Mouse (Mus musculus): ENCODE measurements around the gene Tfap2c. TPM values are rescaled to one million over a fixed set of nuclear protein-coding genes. Genes with fewer than 3 reads are reported as not detected.

The Tfap2c gene
- total RNA-seq, 4 experiments from 2014 or later = 0.12 to 0.16 (median 0.13) TPM

Other genes with a start within 250 kb of the Tfap2c start
- gene Fam210b, start 204.0 kb upstream of the Tfap2c start, total RNA-seq (2022) = 10 to 100 TPM; 14.2 to 17.6 (median 16.2) TPM
- 1 to 10 TPM in 3 of 4 experiments, under 1 TPM in 1; 0.93 to 2.3 (median 1.8) TPM for gene Aurka, start 179.1 kb upstream of the Tfap2c start, total RNA-seq (2022)
- gene Cstf1, start 178.9 kb upstream of the Tfap2c start, total RNA-seq (2022) = 10 to 100 TPM; 24.8 to 36.1 (median 29.7) TPM
- under 1 TPM; 0.19 to 0.46 (median 0.37) TPM for gene Cass4, start 155.8 kb upstream of the Tfap2c start, total RNA-seq (2022)
- gene Rtf2, start 109.0 kb upstream of the Tfap2c start, total RNA-seq (2022) = 10 to 100 TPM; 67.7 to 75.2 (median 72.8) TPM
- gene Gcnt7, start 91.0 kb upstream of the Tfap2c start, total RNA-seq (2022) = not detected
- not detected for gene Fam209, start 77.1 kb upstream of the Tfap2c start, total RNA-seq (2022)

All from left cerebral cortex, adult 8-10 months (tissue).